Mouse (Mus musculus): ENCODE measurements around the gene Rbck1.
"Not testable (repeated sequence)": the region's sequence is repeated elsewhere in the genome, so short reads cannot be mapped to it uniquely, and the experiment has no call there.

The Rbck1 gene

DNA sequence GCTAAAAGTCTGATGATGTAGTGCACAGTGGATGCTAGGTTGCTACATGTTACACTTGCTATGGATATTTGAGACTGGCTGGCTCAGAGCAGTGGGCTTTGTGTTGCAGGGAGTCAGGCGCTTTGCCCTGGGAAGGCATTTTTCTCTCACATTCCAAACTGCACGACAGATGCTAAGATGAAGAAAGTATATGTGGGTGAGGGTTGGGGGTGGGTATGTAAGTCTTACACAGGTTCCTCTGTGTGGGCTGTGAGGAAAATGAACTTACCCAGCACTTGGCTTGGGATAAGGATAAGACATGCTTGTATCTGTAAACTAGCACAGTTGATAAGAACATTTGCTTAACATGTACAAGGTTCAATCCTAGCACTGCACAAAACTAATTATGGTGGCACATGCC lies 29.6 kb downstream of the Rbck1 start:
- DNase-seq (ENCODE audit: low read depth, low spot score) = no peak

DNA sequence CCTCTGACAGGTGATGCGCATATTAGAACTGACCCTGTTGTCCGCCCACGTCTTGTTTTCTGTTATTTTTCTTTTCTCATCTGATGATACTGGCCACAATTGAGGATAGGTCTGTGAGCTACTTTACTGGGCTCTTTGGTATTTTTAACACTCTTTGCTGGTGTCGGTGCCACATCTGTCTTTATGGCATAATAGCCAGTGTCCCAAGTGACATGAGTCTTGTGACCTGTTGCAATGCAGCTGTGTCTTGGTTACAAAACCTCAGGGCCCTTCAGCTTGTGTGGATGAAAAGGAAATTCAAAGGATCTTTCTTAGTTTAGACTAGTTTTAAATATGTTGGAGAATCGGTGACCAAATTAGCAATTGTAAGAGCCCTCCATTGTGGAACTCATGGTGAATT lies 37.9 kb downstream of the Rbck1 start:
- DNase-seq (ENCODE audit: low read depth, low spot score) = no peak

DNA sequence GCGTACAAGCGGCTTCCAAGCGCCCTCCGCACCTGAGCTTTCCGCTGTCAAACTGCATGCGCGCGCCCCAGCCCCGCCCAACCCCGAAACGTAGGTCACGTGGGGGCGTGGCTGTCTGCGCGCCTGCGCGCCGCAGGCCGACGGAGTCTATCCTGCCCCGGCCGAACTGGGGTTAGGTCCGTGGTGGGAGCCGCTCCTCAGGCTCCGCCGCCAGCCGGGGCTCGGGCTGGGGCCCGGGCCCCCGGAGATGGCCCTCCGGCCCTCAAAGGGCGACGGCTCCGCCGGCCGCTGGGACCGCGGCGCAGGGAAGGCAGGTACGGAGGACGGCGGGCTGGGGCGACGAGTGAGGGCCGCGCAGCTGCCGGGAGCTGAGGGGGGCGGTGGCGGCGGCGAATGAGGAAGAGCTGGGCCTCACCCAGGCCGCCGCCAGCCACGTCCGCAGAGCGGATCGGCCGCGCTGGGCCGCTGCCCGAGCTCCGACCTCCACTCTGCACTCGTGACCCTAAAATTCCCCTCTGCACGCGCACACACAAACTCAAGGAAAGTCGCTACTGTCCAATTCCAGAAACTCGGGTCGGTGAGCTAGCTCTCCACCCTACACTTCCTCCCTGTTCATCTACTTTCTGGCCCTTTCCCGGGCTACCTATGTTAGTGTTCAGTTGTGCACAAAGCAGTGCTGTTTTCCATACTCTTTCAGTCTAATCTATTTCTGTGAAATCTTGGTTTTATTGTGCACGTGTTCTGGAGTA lies 38.6 kb downstream of the Rbck1 start, which contains the start of gene Tbc1d20:
Gene Tbc1d20, plus strand, starts transcription at position 102 of the 749 bp plus-strand sequence.
- peak; percentile 76 for DNase-seq (ENCODE audit: low read depth, low spot score)

DNA sequence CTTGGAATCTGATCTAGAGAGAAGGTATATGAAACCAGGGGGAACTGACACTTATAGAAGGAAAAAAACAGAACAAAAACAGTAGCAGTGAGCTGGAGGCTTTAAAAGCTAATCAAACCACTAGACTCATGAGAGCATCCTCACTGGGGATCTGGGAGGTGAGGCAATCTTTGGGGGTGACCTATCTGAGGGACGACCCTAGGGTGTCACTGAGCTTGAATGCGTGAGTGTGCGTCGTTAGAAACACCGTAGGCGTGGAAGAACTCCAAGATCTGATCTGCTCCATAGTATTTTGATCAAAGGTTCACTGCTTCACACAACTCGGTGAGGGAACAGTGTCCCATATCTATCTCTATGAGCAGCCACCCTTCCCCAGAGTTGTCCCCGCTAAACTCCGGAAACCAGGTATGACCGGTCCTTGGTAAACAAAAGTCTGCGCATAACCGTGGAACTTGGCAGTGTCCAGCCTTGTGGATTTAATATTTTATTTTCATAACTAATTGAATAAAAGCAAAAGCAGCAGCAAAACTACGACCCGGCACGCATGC lies 39.2 kb downstream of the Rbck1 start:
- no peak for DNase-seq (ENCODE audit: low read depth, low spot score)

DNA sequence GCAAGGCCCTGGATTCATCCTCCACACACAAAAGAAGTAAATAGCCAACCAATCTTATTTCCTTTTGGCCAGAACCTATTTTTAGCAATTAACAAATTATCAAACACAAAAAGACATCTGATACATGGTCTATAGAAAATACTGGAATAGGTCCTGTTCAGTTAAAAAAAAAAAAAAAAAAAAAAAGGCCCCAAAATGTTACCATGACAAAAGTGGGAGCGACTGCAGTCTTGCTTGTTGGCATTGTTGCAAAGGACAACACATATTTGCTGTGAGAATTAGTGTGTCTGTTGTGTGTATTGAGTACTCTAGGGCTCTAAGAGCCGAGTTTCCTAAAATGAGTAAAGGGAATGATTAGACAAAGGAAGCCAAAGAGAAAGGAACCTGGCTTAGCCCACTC lies 40.0 kb downstream of the Rbck1 start:
- DNase-seq (ENCODE audit: low read depth, low spot score) = no peak

DNA sequence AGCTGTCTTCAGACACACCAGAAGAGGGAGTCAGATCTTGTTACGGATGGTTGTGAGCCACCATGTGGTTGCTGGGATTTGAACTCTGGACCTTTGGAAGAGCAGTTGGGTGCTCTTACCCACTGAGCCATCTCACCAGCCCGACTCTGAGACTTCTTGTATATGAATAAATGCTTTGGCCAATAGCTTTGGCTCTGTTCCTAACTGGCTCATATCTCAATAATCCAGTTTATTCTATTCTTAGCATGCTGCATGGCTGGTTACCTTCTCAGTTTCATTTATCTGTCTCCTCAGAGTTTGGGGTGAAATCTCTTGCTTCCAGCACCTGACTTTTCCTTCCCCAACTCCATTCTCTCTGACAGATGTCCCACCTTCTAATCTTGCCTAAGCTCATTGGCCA lies 42.8 kb downstream of the Rbck1 start:
- not testable (repeated sequence) for DNase-seq (ENCODE audit: low read depth, low spot score)

DNA sequence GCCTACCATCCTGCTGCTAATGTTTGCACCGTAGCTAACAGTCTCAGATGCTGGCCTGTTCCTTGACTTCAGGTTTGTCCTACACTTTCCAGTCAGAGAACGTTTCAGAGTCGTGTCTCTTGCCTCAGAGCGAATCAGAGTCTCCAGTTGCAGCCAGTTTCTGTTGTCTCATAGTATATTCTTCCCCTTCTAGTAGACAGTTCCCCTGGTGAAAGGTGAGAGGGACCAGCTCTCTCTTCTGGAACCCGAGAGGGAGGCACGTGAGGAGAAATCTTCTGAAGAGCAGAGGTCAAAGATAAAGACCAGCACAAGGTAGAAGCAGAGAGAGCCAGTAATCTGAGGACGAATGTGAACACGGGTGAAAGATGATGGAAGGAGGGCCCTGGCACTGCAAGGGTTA lies 44.4 kb downstream of the Rbck1 start:
- DNase-seq (ENCODE audit: low read depth, low spot score) = no peak

DNA sequence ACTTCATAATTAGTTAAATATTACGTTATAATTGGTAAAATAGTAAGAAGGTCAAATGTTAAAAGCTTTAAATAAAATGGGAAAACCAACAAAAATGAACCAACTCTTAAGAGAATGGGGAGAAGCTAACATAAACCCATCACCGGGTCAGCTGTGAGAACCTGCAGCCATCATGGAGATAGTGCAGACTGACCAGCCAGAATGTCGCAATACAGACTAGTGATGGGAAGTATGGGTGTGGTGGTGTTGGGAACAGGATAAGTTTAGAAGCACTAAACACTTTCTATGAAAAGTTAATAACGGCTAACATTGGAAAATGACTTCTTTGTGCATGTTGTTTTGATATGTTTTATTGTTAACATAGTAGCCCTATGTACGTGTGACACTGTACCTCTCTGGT lies 44.9 kb downstream of the Rbck1 start:
- DNase-seq (ENCODE audit: low read depth, low spot score) = no peak

DNA sequence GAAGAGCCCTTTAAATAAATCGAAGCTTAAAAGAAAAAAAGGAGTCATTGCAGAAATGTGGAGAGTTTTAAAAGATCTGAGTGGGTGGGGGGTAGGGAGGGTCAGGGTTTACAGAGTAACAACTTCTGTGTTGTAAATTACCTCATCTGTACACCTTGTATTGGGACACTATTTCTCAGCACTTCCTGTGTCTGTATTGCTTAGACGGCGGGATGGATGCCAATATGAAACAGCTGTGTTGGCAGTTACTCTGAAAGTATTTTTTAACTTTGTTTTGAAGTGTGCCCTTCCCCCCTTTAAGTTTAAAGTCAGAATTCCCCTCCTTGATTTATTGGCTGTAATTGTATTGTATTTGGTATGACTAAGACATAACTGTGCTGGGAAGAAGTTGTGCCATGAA lies 51.0 kb downstream of the Rbck1 start:
- DNase-seq (ENCODE audit: low read depth, low spot score) = no peak

DNA sequence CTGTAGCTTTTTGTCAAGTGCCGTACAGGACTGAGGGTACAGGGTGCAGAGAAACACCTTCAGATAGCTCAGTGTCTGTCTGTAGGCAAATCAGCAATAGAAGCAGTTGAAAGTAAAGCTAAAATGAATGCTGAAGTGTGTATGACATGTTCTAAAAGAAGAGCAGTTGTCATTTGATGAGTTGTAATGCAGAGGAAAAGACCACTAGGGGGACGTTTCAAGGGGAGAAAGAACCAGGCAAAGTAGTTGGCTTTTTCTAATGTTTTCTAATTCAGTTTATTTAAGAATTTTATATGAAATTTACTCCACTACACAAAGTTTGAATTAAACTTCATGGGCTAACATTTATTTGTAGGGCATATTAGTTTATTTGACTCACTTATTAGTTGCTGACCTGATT lies 58.8 kb downstream of the Rbck1 start:
- no peak for DNase-seq (ENCODE audit: low read depth, low spot score)

Measured in brain, embryonic 18.5 days (tissue).